Mouse (Mus musculus) mouse trophoblast stem cell (cell line): ENCODE measurements at regions not wholly inside any gene's neighbourhood (a gene's known extent, or its start where the extent isn't known, plus 50 kb on each side); places are given as distances from the start of the nearest gene placed in this dataset.

Experiments used
- in situ Hi-C, 2 experiments: fragments of 300-500 bp; cut with MseI, MboI; formaldehyde crosslinking; loops; 2 replicates in 1 of 2; 3 replicates in 1 of 2; pipeline ENCODE4 v1.15.1; 2025

DNA sequence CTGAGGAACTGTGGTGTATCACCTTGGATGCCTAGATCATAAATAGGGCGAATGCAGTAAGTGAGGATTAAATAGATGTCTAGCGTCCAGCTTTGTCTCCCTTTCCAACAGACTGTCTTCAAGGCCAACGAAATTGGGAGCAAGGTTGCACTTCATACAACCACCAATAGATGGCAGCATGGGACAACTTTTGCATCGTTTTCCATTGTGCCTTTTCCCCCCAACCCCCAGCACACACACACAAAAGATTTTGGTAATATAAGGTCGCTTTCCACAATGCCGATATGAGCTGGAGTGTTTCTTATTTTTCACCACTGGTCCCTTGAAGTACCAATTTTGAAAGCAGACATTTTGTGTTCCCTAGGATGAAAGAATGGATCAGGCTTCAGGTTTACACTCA is 304.7 kb downstream of the BC048507 start:
- in situ Hi-C loops, result loop anchor here in 1 of 2 experiments (25.0 kb wide), 1 partner anchor 394 kb away; no protein-coding TSS in a partner anchor

DNA sequence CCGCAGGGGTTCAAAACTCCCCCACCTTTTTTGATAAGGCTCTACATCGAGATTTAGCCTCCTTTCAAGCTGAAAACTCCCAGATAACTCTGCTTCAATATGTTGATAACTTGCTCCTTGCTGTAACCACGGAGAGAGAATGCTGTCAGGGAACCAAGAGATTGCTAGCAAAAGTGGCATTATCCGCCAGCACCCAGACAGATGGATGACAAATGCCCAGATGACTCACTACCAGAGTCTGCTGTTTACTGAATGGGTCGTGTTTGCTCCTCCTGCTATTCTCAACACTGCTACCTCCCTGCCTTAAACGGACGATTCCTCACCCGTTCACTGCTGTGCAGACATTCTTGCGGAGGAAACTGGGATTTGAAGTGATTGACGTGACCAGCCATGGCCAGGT is 310.3 kb downstream of the BC048507 start:
- in situ Hi-C loops, result loop anchor here in 1 of 2 experiments (25.0 kb wide), 1 partner anchor 389 kb away; no protein-coding TSS in a partner anchor
